Mouse (Mus musculus): ENCODE data around the gene Map1s.

Map1s gene

GRCm38 (mm10) chr8:70941478-70941877 is 35.7 kb downstream of the Map1s start:
- no peak for DNase-seq (ENCODE audit: low spot score)

- DNase-seq (ENCODE audit: low spot score) = no peak
These were observed 37.5 kb downstream of the Map1s start for GRCm38 (mm10) chr8:70943187-70943586.

DNA sequence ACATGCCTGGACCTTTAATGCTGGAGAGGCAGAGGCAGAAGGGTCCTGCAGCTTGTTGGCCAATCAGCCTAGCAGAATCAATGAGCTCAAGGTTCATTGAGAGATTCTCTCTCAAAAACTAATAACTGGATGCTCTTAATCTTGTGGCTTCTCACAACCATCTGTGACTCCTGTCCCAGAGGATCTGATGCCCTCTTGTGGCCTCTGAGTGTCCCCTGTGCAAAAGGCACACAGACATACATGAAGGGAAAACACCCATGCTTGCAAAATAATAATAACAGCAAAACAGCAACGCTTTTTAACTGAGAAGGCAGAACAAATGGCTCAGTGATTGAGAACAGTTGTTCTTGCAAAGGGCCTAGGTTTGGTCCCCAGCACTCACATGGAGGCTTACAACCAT is 44.1 kb downstream of the Map1s start:
- no peak for DNase-seq (ENCODE audit: low spot score)

GRCm38 (mm10) chr8:70960703-70961472 is 55.2 kb downstream of the Map1s start:
- DNase-seq (ENCODE audit: low spot score) = no peak

DNA sequence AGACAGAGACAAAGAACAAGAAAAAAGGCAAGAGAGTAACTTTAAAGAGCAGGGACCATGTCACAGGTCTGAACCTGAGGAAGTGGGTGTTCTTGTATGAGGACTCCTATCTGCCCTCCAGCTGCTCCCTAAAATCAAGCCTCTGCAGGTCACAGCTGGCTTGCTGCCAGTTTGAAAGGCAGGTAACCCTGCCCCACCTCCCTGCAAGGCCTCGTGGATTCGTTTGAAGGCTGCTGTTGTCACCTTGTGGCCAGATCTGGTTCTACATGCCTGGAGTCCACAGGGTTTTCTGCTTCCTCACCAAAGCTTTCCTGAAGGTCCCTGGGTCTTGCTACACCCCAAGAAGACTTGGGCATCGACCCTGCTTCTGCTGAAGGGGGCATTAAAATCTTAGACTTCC is 58.4 kb downstream of the Map1s start:
- peak; percentile 34 for DNase-seq (ENCODE audit: low spot score)

GRCm38 (mm10) chr8:70964861-70965260 is 59.1 kb downstream of the Map1s start:
- DNase-seq (ENCODE audit: low spot score) = no peak
